Mouse (Mus musculus) bone marrow, adult 2 months (tissue): ENCODE results near the gene Cep57l1.
A peak's percentile ranks its signal among the peaks of the same experiment; 100 is the strongest.

Source experiments
- CTCF ChIP-seq: fragments of 200-500 bp; IDR thresholded peaks from 2 replicates; pipeline ENCODE4 v1.5.1; 2011; ENCODE audit warnings: low read length, control low read depth; ENCODE audit not compliant: control insufficient read depth, insufficient read depth
- POLR2A ChIP-seq: fragments of 200-500 bp; IDR thresholded peaks from 2 replicates; pipeline ENCODE4 v1.6.1; 2011; ENCODE audit warnings: low read depth, mild to moderate bottlenecking, control low read depth, low read length, borderline replicate concordance; ENCODE audit not compliant: control insufficient read depth

DNA sequence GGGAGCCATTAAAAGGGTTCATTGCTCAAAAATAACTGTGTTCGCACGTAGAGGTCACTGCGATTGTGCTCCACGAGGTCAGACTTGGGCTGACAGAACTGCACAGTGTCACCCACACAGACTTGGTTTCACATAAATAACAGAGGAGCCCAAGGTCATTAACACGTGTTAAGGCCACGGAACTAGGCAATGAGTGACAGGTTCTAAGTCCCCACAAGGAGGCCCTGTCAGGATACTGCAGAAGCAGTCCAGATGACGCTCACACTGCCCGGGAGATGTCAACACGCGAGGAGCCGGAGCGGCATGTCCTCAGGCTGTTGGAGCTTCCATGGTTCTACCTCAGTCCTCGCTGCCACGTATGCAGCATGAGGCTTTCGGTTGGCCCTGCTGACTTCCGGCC, 72.4 kb downstream of the Cep57l1 start:
- TF ChIP-seq POLR2A (peak; percentile 16; the same call in 1 of the 2 replicates), CTCF (no peak)
